Mouse (Mus musculus): Measurements from ENCODE around the gene Borcs8. TPM values are rescaled to one million over a fixed set of nuclear protein-coding genes. Genes with fewer than 3 reads are reported as not detected.

Gene Borcs8
- polyA plus RNA-seq, 1 experiment from 2014 or later: 42.6 TPM

GRCm38 (mm10) chr8:70166504-70167110 is 27.3 kb downstream of the Borcs8 start:
- no peaks in the 10 kb centered on the region for H3K9me3 ChIP-seq
- H3K27ac ChIP-seq: no peak overlapping the region
- peak; percentile 72; the same call in 1 of the 2 replicates for ATAC-seq (ENCODE audit: insufficient read depth, low FRiP score, low read depth)
- H3K4me2 ChIP-seq: peak overlapping the region; percentile 56
- H3K9ac ChIP-seq: no peak overlapping the region
- peaks cover 7% of the 10 kb centered on the region; the same call in 1 of the 2 replicates for H3K4me1 ChIP-seq
- H3K27me3 ChIP-seq (replicated peaks): 0 out of 2 replicates have a peak, but pooled peaks cover 7% of the 10 kb centered on the region
- 4% methylated on average over 21 of the region's 21 CpGs for WGBS
- peak overlapping the region; percentile 19 for H3K4me3 ChIP-seq (replicated peaks)
- H3K36me3 ChIP-seq: no peaks in the 10 kb centered on the region

DNA sequence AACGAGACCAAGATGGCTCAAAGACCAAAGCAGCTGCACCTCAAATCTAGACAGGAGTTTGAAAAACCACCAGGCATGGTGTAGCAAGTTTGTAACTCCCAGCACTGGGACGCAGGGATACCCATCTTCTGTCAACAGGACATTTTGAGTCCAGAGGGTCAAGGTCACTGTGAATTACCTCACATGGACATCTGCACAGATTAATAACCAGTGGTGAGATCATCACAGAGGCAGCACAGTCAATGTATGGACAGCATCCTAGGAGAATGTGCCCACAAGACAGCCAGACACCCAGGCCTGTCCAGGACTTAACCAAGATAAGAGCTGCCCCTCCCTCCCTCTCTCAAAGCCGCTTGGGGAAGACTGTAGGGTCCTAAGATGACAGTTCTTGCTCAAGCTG is 30.8 kb downstream of the Borcs8 start:
- Histone ChIP-seq H3K4me3 (replicated peaks) (no peak overlapping the region), H3K9me3 (no peaks in the 10 kb centered on the region), H3K9ac (no peak overlapping the region), H3K27me3 (replicated peaks) (0 out of 2 replicates have a peak, but pooled peaks cover 7% of the 10 kb centered on the region), H3K4me1 (peaks cover 27% of the 10 kb centered on the region), H3K4me2 (no peak overlapping the region), H3K27ac (no peak overlapping the region), H3K36me3 (no peaks in the 10 kb centered on the region)
- no peak for ATAC-seq (ENCODE audit: insufficient read depth, low FRiP score, low read depth)
- 70% methylated on average over 3 of the region's 3 CpGs for WGBS

DNA sequence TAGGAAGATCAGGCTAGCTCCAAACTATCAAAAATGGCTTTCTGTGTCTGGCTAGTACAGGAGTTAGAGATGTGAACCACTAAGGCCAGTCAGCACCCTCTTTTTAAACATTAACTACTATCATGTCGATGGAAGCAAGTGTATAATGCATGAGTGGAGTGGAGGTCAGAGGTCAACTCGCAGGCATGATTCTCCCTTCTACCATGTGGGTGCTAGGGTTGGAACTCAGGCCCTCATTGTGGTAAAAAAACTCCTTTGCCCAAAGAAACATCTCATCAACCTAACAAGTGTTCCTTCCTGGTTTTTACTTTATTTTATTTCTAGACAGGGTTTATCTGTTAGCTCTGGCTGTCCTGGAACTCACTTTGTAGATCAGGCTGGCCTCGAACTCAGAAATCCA is 31.4 kb downstream of the Borcs8 start:
- Histone ChIP-seq H3K27me3 (replicated peaks) (0 out of 2 replicates have a peak, but pooled peaks cover 7% of the 10 kb centered on the region), H3K9ac (no peak overlapping the region), H3K4me3 (replicated peaks) (no peak overlapping the region), H3K9me3 (no peaks in the 10 kb centered on the region), H3K27ac (no peak overlapping the region), H3K4me1 (peaks cover 27% of the 10 kb centered on the region), H3K4me2 (no peak overlapping the region), H3K36me3 (no peaks in the 10 kb centered on the region)
- whole genome bisulfite sequencing: 76% methylated on average over 3 of the region's 3 CpGs
- ATAC-seq (ENCODE audit: insufficient read depth, low FRiP score, low read depth): no peak

DNA sequence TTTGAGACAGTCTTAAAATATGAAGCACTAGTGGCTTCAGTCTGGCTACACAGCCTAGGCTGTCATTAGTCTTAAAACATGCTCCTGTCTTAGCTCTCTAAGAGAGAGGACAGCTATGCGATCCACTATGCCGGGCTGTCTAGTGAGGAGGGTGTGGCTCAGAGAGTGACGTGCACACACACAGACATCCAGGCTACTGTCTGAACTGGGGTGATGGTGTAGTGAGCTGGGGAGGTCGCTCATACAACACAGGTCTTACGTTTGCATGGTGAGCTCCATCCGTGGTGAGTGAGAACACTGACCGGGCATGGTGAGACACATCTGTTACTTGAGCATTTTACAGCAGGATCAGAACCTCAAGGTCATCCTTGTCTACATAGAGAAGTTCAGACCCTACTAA is 31.9 kb downstream of the Borcs8 start:
- Histone ChIP-seq H3K4me1 (peaks cover 27% of the 10 kb centered on the region), H3K9me3 (no peaks in the 10 kb centered on the region), H3K4me3 (replicated peaks) (no peak overlapping the region), H3K36me3 (no peaks in the 10 kb centered on the region), H3K9ac (no peak overlapping the region), H3K4me2 (no peak overlapping the region; the same call in 1 of the 2 replicates), H3K27me3 (replicated peaks) (0 out of 2 replicates have a peak, but pooled peaks cover 3% of the 10 kb centered on the region), H3K27ac (no peak overlapping the region)
- WGBS: 75% methylated on average over 7 of the region's 7 CpGs
- ATAC-seq (ENCODE audit: insufficient read depth, low FRiP score, low read depth): no peak

DNA sequence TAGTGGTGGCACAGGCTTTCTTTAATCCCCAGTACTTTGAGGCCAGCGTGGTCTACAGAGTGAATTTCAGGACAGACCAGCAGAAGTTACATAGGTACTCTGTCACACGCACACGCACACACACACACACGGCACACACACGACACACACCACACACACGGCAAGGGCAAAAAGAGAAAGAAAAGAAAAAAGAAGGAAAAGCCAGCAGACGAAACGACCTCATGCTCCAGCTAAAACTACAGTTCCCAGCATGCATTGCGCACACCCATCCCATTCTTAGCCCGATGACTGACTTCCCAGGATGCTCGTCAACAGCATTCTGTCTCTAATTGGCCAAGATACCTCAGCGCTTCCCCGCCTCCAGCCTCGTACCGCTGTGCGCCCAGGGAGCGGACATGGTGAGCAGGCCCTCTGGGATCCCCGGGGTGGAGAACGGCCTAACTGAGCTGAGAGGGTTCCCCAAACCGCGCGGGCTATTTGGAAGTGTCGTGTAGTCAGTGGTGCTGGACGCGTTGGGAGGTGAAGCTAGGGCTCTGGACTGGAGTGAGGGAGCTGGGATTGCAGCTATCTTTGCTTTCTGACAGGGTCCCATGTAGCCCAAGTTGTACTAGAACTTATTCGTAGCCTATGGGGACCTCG is 32.9 kb downstream of the Borcs8 start, which contains the start of gene Tmem161a:
TSS of gene Tmem161a (plus strand) at position 314 of the 639 bp plus-strand sequence.
- under 1% methylated on average over 27 of the region's 27 CpGs for WGBS
- Histone ChIP-seq H3K36me3 (peaks cover under 1% of the 10 kb centered on the region; the same call in 1 of the 2 replicates), H3K27ac (peak within 1 kb of the TSS; percentile 42), H3K4me1 (peaks cover 20% of the 10 kb centered on the region), H3K27me3 (replicated peaks) (no peaks in the 10 kb centered on the region), H3K4me2 (peak within 1 kb of the TSS; percentile 63), H3K9me3 (no peaks in the 10 kb centered on the region), H3K9ac (peak within 1 kb of the TSS; percentile 13; the same call in 1 of the 2 replicates), H3K4me3 (replicated peaks) (peak within 1 kb of the TSS; percentile 56)
- peak; percentile 97 for ATAC-seq (ENCODE audit: insufficient read depth, low FRiP score, low read depth)

- Histone ChIP-seq H3K4me2 (peak overlapping the region; percentile 63), H3K9me3 (no peaks in the 10 kb centered on the region), H3K9ac (no peak overlapping the region), H3K27ac (no peak overlapping the region), H3K4me3 (replicated peaks) (peak overlapping the region; percentile 56; the same call in 1 of the 2 replicates), H3K27me3 (replicated peaks) (no peaks in the 10 kb centered on the region), H3K4me1 (peaks cover 20% of the 10 kb centered on the region), H3K36me3 (peaks cover 5% of the 10 kb centered on the region; the same call in 1 of the 2 replicates)
- ATAC-seq (ENCODE audit: insufficient read depth, low FRiP score, low read depth): no peak
- WGBS: 67% methylated on average over 5 of the region's 5 CpGs
These were observed 34.0 kb downstream of the Borcs8 start for GRCm38 (mm10) chr8:70173320-70173719.

DNA sequence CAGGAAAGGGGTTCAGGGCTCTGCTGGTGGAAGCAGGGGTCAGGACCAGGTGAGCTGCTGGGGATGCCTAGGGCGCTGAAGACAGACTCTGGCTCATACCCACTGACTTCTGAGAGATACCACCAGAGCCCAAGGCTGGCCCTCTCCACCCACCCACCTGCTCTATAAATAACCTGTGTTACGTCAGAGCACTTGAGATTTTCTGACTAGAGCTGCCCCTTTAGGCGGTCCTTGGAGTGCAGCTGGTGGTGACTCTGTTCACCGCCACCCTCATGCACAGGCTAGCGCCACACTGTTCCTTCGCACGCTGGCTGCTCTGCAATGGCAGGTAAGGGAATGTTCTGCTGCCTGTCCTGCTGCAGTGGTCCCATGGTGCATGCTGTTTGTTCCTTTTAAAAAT is 34.8 kb downstream of the Borcs8 start:
- Histone ChIP-seq H3K4me2 (no peak overlapping the region), H3K4me1 (peaks cover 20% of the 10 kb centered on the region), H3K9ac (no peak overlapping the region), H3K27me3 (replicated peaks) (no peaks in the 10 kb centered on the region), H3K4me3 (replicated peaks) (no peak overlapping the region), H3K36me3 (peaks cover 5% of the 10 kb centered on the region; the same call in 1 of the 2 replicates), H3K9me3 (no peaks in the 10 kb centered on the region), H3K27ac (no peak overlapping the region)
- ATAC-seq (ENCODE audit: insufficient read depth, low FRiP score, low read depth): no peak
- WGBS: 85% methylated on average over 7 of the region's 7 CpGs

- H3K9me3 ChIP-seq: no peaks in the 10 kb centered on the region
- peaks cover 19% of the 10 kb centered on the region for H3K36me3 ChIP-seq
- H3K4me3 ChIP-seq (replicated peaks): no peak overlapping the region
- H3K9ac ChIP-seq: no peak overlapping the region
- H3K4me1 ChIP-seq: peaks cover 18% of the 10 kb centered on the region
- WGBS: 87% methylated on average over 2 of the region's 2 CpGs
- no peaks in the 10 kb centered on the region for H3K27me3 ChIP-seq (replicated peaks)
- H3K27ac ChIP-seq: no peak overlapping the region
- H3K4me2 ChIP-seq: no peak overlapping the region
- no peak for ATAC-seq (ENCODE audit: insufficient read depth, low FRiP score, low read depth)
These were observed 38.9 kb downstream of the Borcs8 start for GRCm38 (mm10) chr8:70178231-70178630.

GRCm38 (mm10) chr8:70179082-70179481 is 39.8 kb downstream of the Borcs8 start:
- ATAC-seq (ENCODE audit: insufficient read depth, low FRiP score, low read depth): no peak
- Histone ChIP-seq H3K9me3 (no peaks in the 10 kb centered on the region), H3K4me1 (peaks cover 9% of the 10 kb centered on the region; the same call in 1 of the 2 replicates), H3K4me3 (replicated peaks) (no peak overlapping the region), H3K27me3 (replicated peaks) (no peaks in the 10 kb centered on the region), H3K27ac (no peak overlapping the region), H3K36me3 (peaks cover 19% of the 10 kb centered on the region), H3K4me2 (no peak overlapping the region), H3K9ac (no peak overlapping the region)
- 88% methylated on average over 4 of the region's 4 CpGs for WGBS

DNA sequence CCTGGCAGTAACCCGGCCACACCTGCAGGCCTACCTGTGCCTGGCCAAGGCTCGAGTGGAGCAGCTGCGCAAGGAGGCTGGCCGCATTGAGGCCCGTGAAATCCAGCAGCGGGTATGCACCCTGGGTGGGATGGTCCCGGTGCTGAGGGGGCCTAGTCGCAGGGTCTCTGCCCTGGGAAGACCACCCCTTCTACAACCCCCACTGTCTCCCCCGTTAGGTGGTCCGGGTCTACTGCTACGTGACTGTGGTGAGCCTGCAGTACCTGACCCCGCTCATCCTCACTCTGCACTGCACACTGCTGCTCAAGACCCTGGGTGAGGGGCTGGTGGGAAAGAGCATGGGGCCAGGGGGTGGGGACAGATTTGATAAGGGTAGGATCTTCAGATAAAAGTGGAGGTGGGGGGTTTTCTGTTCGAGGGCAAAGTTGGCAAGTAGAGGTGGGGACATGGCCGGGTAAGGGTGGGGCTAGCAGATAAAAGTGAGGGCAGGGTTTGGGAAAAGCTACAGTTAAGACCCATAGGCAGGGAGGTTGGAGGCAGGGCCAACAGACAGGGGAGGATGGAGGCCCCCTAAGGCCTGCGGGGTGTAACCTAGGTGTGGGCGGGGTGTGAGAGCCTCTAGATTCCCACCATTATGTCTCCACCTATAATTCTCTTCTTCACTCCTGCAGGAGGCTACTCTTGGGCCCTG is 42.1 kb downstream of the Borcs8 start:
- WGBS: 71% methylated on average over 16 of the region's 16 CpGs
- H3K9ac ChIP-seq: no peak overlapping the region

GRCm38 (mm10) chr8:70181903-70182252 is 42.6 kb downstream of the Borcs8 start:
- WGBS: 27% methylated on average over 2 of the region's 2 CpGs
- Histone ChIP-seq H3K27me3 (replicated peaks) (no peaks in the 10 kb centered on the region), H3K9me3 (no peaks in the 10 kb centered on the region), H3K4me2 (no peak overlapping the region), H3K4me1 (0 out of 2 replicates have a peak, but pooled peaks cover 3% of the 10 kb centered on the region), H3K27ac (no peak overlapping the region), H3K36me3 (peaks cover 19% of the 10 kb centered on the region), H3K4me3 (replicated peaks) (no peak overlapping the region), H3K9ac (no peak overlapping the region)
- ATAC-seq (ENCODE audit: insufficient read depth, low FRiP score, low read depth): no peak

More for the DNA sequence above, 42.1 kb downstream of the Borcs8 start:
- Histone ChIP-seq H3K4me1 (0 out of 2 replicates have a peak, but pooled peaks cover 3% of the 10 kb centered on the region), H3K27me3 (replicated peaks) (no peaks in the 10 kb centered on the region), H3K36me3 (peaks cover 19% of the 10 kb centered on the region), H3K9me3 (no peaks in the 10 kb centered on the region), H3K4me2 (no peak overlapping the region), H3K4me3 (replicated peaks) (no peak overlapping the region), H3K27ac (no peak overlapping the region)
- peak; percentile 61 for ATAC-seq (ENCODE audit: insufficient read depth, low FRiP score, low read depth)

GRCm38 (mm10) chr8:70183194-70183593 is 43.9 kb downstream of the Borcs8 start:
- 82% methylated on average over 4 of the region's 4 CpGs for WGBS
- Histone ChIP-seq H3K4me2 (no peak overlapping the region), H3K4me1 (0 out of 2 replicates have a peak, but pooled peaks cover 3% of the 10 kb centered on the region), H3K9ac (no peak overlapping the region), H3K4me3 (replicated peaks) (no peak overlapping the region), H3K27me3 (replicated peaks) (no peaks in the 10 kb centered on the region), H3K36me3 (peaks cover 13% of the 10 kb centered on the region), H3K27ac (no peak overlapping the region), H3K9me3 (no peaks in the 10 kb centered on the region)
- ATAC-seq (ENCODE audit: insufficient read depth, low FRiP score, low read depth): no peak

Data from stomach, embryonic 15.5 days (tissue).